Mouse (Mus musculus) frontal cortex, postnatal 36 days (tissue): ENCODE data around the gene Eif2s2.
"Not testable (repeated sequence)": the region's sequence is repeated elsewhere in the genome, so short reads cannot be mapped to it uniquely, and the experiment has no call there.

Source experiments
- DNase-seq, 2 experiments: peaks; one replicate each; pipeline ENCODE4 v3.0.0; 2022; ENCODE audit warnings: low spot score in 2 of 2

The Eif2s2 gene

DNA sequence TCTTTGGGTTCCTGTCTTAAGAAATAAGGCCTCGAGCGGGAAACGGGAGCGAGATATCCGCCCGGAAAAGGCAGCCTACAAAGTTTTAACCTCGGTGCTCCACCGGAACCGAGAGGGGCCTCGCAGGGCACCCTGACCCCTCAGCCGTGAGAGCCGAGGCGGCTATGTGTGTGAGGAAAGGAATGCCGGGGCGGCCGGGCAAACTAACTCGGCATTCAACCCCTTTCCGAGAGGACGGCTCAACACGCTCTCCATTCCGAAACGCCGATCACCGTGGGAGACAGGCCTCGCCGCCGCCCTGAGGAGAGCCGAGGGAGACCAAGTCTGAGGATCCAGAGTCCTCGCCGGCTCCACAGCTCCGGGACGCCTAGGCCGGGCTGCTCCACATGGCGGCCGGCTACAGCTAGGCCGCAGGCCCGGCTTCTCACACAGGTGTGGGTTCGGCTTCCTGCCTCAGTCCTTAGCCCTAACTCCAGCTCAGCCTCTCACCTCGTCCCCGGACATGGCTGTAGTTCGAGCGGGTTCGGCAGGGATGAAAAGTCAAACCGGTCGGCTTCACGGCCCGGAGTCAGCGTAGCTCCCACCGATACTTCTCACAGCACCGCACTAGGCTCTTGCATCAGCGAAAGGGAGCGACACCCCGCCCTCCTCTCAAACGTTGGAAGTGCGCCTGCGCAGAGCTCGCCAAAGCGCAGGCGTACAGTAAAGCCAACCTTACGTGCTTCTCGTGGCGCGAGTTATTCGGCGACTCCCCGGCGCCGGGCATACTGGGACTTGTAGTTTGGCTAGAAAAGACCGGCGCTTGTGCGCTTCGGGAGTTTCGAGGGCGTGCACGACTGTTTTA, at the start of gene Eif2s2:
Eif2s2 (minus strand) TSS at position 735 of the 844 bp plus-strand sequence.
- DNase-seq: peak; percentile 95 to 97

DNA sequence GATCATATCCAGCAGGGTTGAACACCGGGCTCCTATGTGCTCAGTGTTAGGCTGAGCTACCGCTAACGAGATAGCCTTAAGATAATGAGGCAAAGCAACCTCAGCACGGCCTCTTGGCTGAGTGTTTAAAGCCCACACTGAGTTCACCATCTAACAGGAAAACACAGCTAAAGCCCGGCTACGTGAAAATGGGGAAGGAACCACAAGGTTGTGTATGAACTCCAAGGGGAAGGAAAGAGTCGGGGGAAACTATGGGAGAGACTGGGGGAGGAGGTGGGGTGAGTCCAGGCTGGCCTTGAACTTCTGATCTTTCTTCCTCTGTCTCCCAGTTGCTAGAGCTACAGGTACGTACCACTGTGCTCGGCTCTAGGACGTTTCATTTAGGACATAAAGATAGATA, 49.2 kb upstream of the Eif2s2 start:
- no peak for DNase-seq

DNA sequence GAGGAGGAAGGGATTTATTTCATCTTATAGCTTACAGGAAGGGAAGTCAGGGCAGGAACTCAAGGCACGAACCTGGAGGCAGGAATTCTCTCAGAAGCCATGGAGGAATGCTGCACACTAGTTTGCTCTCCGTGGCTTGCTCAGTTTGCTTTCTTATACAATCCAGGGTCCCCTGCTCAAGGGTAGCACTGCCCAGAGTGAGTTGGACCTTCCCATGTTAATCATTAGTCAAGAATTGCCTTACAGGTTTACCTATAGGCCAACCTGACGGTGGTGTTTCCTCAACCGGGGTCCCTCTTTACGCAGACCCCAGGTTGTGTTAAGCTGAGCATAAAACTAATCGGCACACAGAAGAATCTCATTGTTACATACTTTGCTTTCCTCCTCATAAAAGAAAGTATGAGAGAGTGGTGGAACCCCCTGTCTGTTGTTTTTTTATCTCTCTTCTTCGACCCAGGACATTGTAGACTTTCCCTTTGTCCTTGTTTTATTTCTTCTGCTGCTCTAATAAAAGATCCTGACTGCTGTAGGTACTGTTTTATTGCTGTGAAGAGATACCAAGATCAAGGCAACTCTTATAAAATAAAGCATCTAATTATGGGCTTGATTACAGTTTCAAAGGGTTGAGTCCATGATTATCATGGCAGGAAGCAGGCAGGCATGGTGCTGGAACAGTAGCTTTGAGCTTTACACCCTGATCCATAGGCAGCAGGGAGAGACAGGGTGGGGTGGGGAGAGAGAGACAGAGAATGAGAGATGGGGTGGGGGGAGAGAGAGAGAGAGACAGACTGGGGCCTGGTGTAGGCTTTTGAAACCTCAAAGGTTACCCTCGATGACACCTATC, 45.0 kb upstream of the Eif2s2 start:
- DNase-seq: no peak

DNA sequence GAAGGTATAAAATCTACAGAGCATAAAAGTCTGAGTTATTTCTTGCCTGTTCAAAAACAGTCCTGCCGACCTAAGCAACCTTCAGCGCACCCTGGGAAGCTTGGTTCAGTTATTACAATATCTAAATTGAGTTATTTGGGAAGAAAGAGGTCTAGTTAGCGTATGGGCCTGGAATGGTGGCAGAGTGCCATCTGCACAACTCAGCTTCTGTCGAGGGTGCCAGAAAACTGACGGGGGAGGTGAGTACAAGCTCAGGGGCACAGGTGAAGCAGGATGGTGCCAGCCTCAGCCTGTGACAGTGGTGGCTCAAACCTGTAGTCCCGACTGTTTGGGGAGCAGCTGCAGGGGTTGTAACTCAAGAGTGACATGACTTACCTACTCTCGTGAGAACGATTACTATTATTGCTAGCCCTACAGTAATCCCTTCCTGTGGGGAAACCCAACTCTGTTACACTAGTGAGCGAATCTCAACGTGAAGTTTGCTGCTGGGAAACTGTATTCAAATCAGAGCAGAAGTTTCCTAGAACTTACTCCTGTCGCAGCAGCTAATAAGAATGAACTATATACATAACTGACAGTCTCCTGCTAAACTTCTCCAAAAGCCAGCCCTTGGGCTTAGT, 43.9 kb upstream of the Eif2s2 start:
- DNase-seq: no peak

DNA sequence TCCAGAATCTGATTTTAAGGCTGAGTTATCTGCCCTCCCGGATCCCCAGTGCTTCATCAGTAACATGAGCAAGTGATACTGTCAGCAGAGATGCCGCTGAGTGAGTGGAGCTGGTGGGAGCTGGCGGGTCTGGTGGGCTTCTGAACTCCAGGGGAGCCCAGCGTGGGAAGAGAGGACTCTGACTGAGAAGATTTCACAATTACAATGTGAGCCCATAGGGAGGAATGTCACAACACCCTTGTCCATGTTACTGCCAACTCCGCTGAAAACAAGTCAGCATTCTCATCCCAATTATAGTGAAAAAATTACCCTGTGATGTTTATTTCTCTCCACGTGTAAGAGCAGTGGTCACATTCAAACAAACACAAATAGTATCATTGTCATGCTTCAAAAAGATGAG, 43.4 kb upstream of the Eif2s2 start:
- no peak for DNase-seq

DNA sequence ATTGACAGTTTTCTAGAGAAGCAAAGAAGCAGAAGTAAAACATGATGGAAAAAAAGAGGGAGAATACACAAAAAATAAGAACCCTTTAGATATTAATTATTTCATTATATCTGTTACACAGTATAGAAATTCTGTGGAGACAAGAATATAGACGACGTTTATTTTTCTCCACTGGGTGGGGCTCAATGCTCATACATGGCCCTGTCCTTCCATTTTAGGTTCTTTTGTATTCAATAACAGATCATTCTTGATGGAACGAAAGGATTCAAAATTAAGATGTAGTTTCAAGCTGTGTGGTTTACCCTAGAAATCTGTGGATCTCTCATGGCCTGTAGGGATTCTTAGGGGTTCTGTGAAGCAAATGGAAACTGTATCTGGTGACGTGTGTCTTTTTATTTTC, 41.1 kb upstream of the Eif2s2 start:
- DNase-seq: peak in 1 of 2 experiments; percentile 11

DNA sequence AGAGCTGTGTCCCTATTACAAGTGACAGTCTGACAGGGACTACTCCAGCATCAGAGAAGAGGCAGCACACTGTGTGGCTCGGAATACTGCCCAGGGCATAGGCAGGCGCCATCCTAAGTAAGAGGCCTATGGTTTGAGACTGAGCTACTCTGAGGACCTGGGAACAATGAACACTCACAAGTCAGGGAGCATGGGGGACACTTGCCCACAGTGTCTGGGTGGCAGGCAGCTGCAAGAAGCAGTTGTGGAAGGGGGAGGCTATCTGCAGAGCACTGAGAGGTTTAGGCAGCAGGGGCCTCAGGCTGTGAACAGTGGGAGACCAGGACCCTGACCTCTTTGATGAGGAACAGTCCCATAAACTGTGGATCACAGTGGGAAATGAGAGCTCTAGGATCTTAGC, 35.6 kb upstream of the Eif2s2 start:
- no peak for DNase-seq

DNA sequence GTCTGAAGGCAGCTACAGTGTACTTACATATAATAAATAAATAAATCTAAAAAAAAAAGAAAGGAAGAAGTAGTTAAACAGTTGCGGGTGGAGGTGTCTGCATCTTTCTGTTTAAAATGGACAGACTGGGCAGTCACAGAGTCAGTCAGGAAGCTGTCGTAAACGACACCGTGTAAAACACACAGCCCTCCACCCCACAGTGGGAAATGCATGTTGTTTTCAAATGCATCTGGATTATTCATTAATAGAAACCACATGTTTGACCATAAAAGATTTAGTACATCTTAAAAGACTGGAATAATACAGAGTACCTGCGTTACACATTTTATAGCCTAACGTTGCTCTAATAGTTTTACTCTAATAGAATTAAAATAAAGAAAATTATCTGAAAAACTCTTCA, 34.1 kb upstream of the Eif2s2 start:
- no peak for DNase-seq

DNA sequence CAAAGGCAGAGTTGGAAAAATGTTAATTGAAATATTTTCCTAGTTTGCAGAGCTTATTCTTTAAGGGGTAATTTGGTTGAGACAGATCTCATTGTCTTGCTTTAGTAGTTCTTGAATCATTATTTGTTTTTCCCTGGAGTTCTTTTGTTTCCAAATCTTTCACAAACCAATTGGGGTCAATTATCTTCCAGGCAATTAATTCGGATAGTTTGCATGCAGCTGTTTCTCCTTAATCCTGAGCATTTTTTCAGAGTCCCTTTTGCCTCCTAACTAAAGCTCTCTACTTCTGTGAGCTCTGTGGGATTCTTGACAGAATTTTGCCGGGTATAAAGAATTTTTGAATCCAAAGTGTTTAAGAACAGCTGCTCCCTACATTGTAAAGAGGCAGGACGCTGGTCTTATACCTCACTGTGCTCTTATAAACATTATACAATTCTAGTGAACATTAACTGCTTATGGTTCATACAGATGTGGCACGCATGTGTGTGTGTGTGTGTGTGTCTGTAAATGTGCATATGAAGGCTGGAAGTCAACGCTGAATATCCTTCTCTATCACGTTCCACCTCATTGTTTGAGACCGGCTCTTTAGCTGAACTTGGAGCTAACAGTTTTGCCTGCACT, 32.8 kb upstream of the Eif2s2 start:
- no peak for DNase-seq

DNA sequence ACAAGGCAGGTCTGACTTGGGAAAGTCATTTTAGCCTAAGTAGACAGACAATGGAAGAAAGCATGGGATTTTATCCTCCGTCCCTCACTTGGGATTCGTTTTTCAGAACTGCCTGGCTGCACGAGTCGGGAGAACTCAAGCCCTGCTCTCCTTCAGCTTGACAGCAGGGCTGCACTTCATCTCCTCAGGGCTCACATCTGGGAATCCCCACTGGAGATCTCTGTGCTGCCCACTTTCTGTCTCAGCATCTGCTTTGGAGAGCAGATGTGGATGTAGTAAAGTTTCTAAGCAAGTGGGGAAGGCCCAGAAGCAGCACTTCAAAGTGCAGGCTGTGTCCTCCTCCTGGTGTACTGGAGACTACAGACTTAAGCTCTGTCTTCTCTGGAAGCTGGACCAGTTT, 29.4 kb upstream of the Eif2s2 start:
- not testable (repeated sequence) for DNase-seq

DNA sequence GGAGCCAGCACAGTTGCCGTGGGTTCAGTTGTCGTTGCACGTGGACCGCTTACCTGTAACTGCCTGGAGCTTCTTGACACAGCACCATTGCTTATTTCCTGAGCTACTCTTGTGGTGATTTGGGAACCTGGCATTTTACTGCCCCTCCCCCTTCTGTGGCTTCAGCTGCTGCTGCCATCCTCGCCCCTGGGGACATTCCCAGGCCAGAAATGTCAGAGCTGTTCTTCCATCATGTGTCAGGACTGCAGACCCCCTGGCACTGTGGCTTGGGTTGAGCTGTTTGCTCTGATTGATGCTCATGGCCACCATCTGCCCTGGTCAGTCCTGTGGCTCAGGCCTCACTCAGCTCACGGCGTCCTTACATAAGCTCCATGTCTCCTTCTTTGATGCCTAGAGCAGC, 28.2 kb upstream of the Eif2s2 start:
- no peak for DNase-seq

DNA sequence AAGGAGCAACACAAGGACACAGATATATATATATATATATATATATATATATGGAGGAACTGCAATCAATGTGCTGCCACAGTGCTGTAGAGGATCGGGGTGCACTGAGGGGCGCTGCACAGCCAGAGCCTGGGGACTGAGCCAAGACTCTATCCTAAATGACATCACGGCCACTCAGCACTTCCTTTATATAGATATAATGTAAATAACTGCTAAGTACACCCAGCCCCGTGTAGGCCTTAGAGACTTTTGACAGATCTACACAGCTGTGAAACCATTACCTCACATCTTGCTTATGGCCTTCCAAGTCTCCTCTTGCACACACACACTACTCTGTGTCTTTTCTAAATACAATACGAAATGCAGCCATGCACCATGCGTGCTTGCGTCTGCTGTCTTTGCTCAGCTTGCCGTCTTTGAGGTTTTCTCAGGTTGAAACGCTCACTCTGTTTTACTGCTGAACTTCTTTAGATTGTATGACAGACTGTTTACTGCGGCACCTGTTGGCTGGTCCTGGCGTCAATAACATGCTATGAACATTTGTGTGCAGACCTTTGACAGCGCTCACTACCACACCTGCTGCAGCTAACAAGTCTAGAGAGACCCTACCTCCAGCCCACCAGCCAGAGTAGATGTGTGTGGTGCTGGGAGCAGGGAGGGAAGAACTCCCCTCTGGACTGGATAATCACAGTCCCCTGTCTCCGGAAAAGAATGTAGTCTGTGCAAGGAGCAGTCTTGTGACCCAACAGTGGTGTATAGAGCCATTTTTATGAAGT, 25.3 kb upstream of the Eif2s2 start:
- DNase-seq: no peak

DNA sequence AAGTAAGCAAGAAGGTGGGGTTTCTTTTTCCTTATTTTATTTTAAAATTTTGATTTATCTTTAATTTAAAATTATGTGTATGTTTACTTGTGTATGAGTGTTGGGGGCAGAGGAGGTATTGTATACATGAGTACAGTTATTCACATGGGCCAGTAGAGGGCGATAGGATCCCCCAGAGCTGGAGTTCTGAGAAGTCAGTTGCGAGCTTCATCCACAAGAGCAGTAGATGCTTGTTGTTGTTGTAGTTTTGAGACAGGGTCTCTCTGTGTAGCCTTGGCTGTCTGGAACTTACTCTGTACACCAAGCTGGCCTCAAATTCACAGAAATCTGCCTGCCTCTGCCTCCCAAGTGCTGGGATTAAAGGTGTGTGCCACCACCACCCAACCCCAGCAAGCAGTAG, 23.8 kb upstream of the Eif2s2 start:
- peak in 1 of 2 experiments; percentile 4 for DNase-seq

DNA sequence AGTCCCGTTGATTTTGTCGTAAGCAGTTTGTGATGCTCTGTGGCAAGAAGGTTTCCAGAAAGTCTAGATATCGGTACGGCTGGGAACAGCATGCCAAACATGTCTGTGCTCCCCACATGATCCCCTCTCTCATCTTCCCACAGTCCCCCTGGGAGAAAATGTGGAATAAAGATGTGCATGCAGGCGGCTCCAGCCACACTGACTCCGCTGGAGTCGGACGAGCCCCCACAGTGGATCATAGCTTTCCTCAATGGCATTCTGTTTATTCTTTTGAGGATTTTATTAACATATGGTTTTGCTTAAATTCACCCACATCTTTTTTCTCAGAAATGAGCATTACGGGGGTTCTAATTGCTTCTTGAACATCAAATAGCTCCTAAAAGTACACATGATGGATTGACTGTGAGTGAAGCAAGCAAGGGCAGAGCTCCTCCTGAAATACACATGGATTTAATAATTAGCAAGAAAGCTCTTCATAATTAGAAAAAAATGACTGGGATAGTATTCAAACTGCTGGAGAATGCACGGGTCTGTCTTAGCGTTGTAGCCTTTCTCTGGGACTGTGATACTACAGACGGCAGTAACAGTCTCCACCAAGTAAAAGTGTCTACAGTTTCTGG, 23.3 kb upstream of the Eif2s2 start:
- DNase-seq: no peak

DNA sequence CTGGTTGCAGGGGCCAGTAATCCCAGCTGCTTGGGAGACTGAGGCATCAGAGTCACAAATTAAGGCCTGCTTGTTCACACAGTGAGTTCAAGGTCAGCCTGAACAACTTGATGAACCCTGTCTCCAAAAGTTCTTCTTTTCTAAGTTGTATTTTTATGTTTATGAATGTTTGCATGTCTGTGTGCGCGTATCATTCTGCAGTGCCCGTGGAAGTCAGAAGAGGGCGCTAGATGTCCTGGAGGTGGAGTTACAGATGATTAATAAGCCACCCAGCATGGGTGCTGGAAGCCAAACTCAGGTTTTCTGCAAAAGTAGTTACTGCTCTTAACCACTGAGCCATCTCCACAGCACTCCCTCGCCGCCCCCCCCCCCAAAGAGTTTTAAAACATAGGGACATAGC, 17.1 kb upstream of the Eif2s2 start:
- no peak for DNase-seq

DNA sequence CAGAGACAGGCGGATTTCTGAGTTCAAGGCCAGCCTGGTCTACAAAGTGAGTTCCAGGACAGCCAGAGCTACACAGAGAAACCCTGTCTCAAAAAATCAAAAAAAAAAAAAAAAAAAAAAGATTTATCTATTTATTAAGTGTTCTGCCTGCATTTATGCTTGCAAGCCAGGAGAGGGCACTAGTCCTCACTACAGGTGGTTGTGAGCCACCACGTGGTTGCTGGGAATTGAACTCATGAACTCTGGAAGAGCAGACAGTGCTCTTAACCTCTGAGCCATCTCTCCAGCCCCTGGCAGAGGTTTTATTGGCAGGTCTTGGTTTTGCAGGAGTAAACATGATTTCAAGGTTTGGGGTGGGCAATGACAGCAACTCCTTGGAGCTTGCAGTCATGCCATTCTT, 15.5 kb upstream of the Eif2s2 start:
- DNase-seq: not testable (repeated sequence)

DNA sequence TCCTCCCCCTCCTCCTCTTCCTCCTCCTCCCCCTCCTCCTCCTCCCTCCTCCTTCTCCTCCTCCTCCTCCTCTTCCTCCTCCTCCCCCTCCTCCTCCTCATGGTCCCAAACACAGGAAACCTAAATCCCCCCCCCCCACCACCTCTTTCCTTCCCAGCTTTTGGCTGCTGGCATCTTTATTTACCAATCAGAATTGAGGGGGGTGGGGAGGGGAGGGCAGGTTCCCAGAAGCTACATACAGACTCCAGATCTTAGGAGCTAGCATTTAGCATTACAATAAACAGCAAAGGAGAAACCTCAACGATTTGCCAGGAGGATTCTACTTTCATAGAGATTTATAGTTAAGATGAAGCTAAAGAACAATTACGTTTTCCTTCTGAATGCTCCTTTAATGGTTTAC, 13.1 kb upstream of the Eif2s2 start:
- no peak for DNase-seq

DNA sequence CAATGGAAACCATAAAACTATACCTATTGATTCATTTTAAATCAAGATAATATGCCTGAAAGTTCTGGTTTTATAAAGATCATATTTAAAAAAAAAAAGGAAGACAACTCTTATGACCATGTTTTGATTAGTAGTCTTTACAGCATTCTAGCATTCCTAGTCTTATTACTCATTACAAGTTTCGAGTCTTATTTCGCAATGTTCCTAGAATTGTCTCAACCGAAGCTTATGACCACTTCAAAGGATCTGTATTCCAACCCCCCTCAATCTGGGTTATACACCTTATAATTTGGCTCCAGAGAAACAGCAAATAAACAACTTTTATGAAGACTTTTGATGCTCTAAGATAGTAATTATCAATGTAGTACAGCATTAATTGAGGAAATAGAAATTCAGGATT, 9.4 kb upstream of the Eif2s2 start:
- DNase-seq: no peak

DNA sequence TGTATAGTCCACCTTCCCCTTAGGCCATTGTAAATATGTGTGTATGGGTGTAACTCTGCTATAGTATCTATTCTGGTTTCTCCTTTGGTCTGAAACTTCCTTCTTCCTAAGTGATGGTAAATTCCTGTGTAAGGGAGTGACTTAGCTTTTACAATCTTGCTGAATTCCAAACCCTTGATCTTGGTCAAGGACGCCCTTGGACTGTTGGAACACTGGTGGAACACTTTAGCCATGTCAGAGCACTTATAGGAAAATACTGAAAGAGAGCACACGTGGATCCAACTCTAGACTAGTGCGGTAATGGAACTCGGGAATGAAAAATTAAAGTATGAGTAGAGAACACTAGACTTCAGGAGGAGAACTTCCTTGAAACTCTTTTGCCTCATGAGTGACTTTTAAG, 6.7 kb upstream of the Eif2s2 start:
- not testable (repeated sequence) for DNase-seq

DNA sequence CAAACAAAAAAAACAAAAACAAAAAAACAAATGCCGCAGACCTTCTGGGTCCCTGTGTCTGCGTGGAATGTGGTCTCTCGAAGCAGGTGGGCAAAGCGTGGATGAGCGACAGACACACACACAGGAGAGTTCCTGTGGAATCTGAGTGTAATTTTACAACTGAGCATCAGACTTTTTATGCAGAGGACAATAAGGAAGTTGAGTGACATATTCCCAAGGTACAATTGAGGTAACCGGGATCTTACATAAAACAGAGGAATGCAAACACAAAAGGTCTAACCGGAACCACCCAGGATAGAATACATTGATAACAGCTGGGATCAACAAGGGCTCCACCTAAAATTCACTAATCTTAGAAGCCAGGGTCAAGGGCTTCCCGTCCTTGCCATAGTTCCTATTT, 6.3 kb upstream of the Eif2s2 start:
- not testable (repeated sequence) for DNase-seq

DNA sequence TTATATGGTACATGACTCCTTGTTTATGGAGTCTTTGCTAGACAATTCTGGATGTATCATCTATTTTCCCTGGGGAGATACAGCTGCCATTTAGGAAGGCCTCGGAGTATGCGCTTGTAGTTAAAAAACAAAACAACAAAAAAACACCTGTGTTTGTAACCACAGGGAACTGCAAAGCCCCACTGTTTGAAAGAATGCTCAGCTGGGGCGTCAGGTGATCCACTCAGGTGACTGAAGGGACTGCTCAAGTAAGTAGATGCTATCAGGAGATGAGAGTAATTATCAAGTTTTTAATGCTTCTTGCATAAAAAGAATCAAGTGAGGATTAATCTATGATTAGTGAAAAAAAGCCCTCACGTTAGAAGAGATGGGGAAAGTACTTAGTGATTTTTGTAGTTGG, 813 bp upstream of the Eif2s2 start:
- no peak for DNase-seq
